Mouse (Mus musculus) MEL (cell line): Measurements from ENCODE around the gene Manba. TPM values are rescaled to one million over a fixed set of nuclear protein-coding genes. Genes with fewer than 3 reads are reported as not detected.
A peak's percentile ranks its signal among the peaks of the same experiment; 100 is the strongest.

Experiments
- DNase-seq: peaks from one replicate; pipeline ENCODE4 v3.0.0; 2011; ENCODE audit warnings: low read depth, low spot score
- H3K27ac ChIP-seq: 2 replicates; pipeline ENCODE4 v1.5.1; 2012; ENCODE audit warnings: low read depth, mild to moderate bottlenecking, control low read depth, low read length, moderate library complexity; ENCODE audit not compliant: control insufficient read depth
- H3K27me3 ChIP-seq, 2 experiments: fragments of 150-350 bp in 1 of 2; sonication (generic) in 1 of 2; 2 replicates each; pipeline ENCODE4 v1.6.1; 2012; ENCODE audit warnings: low read length in 2 of 2, mild to moderate bottlenecking in 2 of 2, improper control_type of control experiment in 1 of 2, moderate library complexity in 1 of 2; ENCODE audit not compliant: insufficient read depth in 2 of 2, control insufficient read depth in 1 of 2
- H3K36me3 ChIP-seq, 2 experiments: 2 replicates each; pipeline ENCODE4 v1.6.1; 2012 to 2014; ENCODE audit warnings: low read length in 2 of 2, improper control_type of control experiment in 1 of 2, inconsistent platforms in 1 of 2, mild to moderate bottlenecking in 1 of 2; ENCODE audit not compliant: insufficient read depth in 2 of 2, control insufficient read depth in 1 of 2
- H3K4me1 ChIP-seq, 2 experiments: fragments of 150-350 bp in 1 of 2; sonication (generic) in 1 of 2; 2 replicates each; pipeline ENCODE4 v1.6.1; 2012; ENCODE audit warnings: low read length in 2 of 2, improper control_type of control experiment in 1 of 2, mild to moderate bottlenecking in 1 of 2; ENCODE audit not compliant: insufficient read depth in 2 of 2, control insufficient read depth in 1 of 2
- H3K4me3 ChIP-seq, 2 experiments: fragments of 150-350 bp in 1 of 2; sonication (generic) in 1 of 2; 2 replicates each; pipeline ENCODE4 v1.5.1; 2012; ENCODE audit warnings: low read depth in 2 of 2, low read length in 2 of 2, mild to moderate bottlenecking in 2 of 2, moderate library complexity in 2 of 2, control low read depth in 1 of 2, improper control_type of control experiment in 1 of 2; ENCODE audit not compliant: control insufficient read depth in 1 of 2, insufficient read depth in 1 of 2
- H3K79me2 ChIP-seq: 2 replicates; pipeline ENCODE4 v1.6.1; 2012; ENCODE audit warnings: mild to moderate bottlenecking, low read length, moderate library complexity; ENCODE audit not compliant: control insufficient read depth, poor library complexity, insufficient read depth
- H3K9ac ChIP-seq: 2 replicates; pipeline ENCODE4 v1.6.1; 2012; ENCODE audit warnings: low read depth, mild to moderate bottlenecking, control low read depth, low read length, moderate library complexity; ENCODE audit not compliant: control insufficient read depth, poor library complexity, severe bottlenecking
- H3K9me3 ChIP-seq: fragments of 150-350 bp; sonication (generic); replicated peaks from 2 replicates; pipeline ENCODE4 v1.6.1; 2012; ENCODE audit warnings: mild to moderate bottlenecking, low read length, improper control_type of control experiment, moderate library complexity; ENCODE audit not compliant: insufficient read depth
- BHLHE40 ChIP-seq: IDR thresholded peaks from 2 replicates; pipeline ENCODE4 v1.6.1; 2012; ENCODE audit warnings: low read depth, mild to moderate bottlenecking, inconsistent platforms, low read length, improper control_type of control experiment, borderline replicate concordance
- CHD2 ChIP-seq: IDR thresholded peaks from 2 replicates; pipeline ENCODE4 v1.6.1; 2011; ENCODE audit warnings: low read length, improper control_type of control experiment
- CTCF ChIP-seq, 3 experiments: IDR thresholded peaks in 2 of 3; conservative IDR thresholded peaks in 1 of 3; 2 replicates each; pipeline ENCODE4 v1.5.1; 2011 to 2012; ENCODE audit warnings: low read length in 3 of 3, low read depth in 2 of 3, mild to moderate bottlenecking in 2 of 3, improper control_type of control experiment in 1 of 3, inconsistent platforms in 1 of 3, mixed read lengths in 1 of 3, moderate library complexity in 1 of 3; ENCODE audit not compliant: control insufficient read depth in 1 of 3, insufficient read depth in 1 of 3, poor library complexity in 1 of 3, severe bottlenecking in 1 of 3
- E2F4 ChIP-seq: IDR thresholded peaks from 2 replicates; pipeline ENCODE4 v1.6.1; 2011; ENCODE audit warnings: low read depth, low read length, improper control_type of control experiment, borderline replicate concordance
- EP300 ChIP-seq, 2 experiments: IDR thresholded peaks; 2 replicates each; pipeline ENCODE4 v1.6.1; 2011; ENCODE audit warnings: improper control_type of control experiment in 2 of 2, low read length in 2 of 2, low read depth in 1 of 2, mild to moderate bottlenecking in 1 of 2
- ETS1 ChIP-seq: IDR thresholded peaks from 2 replicates; pipeline ENCODE4 v1.6.1; 2012; ENCODE audit warnings: low read depth, mild to moderate bottlenecking, inconsistent platforms, low read length, improper control_type of control experiment, moderate library complexity
- GABPA ChIP-seq: IDR thresholded peaks from 2 replicates; pipeline ENCODE4 v1.6.1; 2012; ENCODE audit warnings: low read depth, mild to moderate bottlenecking, inconsistent platforms, low read length, improper control_type of control experiment, moderate library complexity
- GATA1 ChIP-seq: IDR thresholded peaks from 2 replicates; pipeline ENCODE4 v1.6.1; 2011; ENCODE audit warnings: low read depth, low read length, improper control_type of control experiment
- HCFC1 ChIP-seq: IDR thresholded peaks from 2 replicates; pipeline ENCODE4 v1.6.1; 2012; ENCODE audit warnings: low read depth, mild to moderate bottlenecking, inconsistent platforms, low read length, improper control_type of control experiment, moderate library complexity
- JUND ChIP-seq: IDR thresholded peaks from 2 replicates; pipeline ENCODE4 v1.6.1; 2011; ENCODE audit warnings: low read depth, mild to moderate bottlenecking, improper control_type of control experiment, low read length
- MAZ ChIP-seq: IDR thresholded peaks from 2 replicates; pipeline ENCODE4 v1.6.1; 2012; ENCODE audit warnings: low read depth, mild to moderate bottlenecking, inconsistent platforms, low read length, improper control_type of control experiment
- MEF2A ChIP-seq: IDR thresholded peaks from 2 replicates; pipeline ENCODE4 v1.6.1; 2014; ENCODE audit warnings: low read depth, mild to moderate bottlenecking, inconsistent platforms, low read length, improper control_type of control experiment; ENCODE audit not compliant: poor library complexity, insufficient replicate concordance, severe bottlenecking; ENCODE audit errors: extremely low read depth
- MYB ChIP-seq: IDR thresholded peaks from 2 replicates; pipeline ENCODE4 v1.6.1; 2011; ENCODE audit warnings: mild to moderate bottlenecking, low read depth, low read length, improper control_type of control experiment
- MYC ChIP-seq: IDR thresholded peaks from 2 replicates; pipeline ENCODE4 v1.6.1; 2011; ENCODE audit warnings: low read depth, mild to moderate bottlenecking, low read length, improper control_type of control experiment, moderate library complexity
- NELFE ChIP-seq: IDR thresholded peaks from 2 replicates; pipeline ENCODE4 v1.6.1; 2011; ENCODE audit warnings: low read depth, low read length, improper control_type of control experiment
- POLR2A ChIP-seq, 2 experiments: IDR thresholded peaks; 2 replicates each; pipeline ENCODE4 v1.6.1; 2011 to 2012; ENCODE audit warnings: low read length in 2 of 2, mild to moderate bottlenecking in 2 of 2, control low read depth in 1 of 2, improper control_type of control experiment in 1 of 2, low read depth in 1 of 2, moderate library complexity in 1 of 2; ENCODE audit not compliant: control insufficient read depth in 1 of 2, insufficient read depth in 1 of 2, poor library complexity in 1 of 2
- POLR2AphosphoS2 ChIP-seq: IDR thresholded peaks from 2 replicates; pipeline ENCODE4 v1.6.1; 2011; ENCODE audit warnings: low read length, improper control_type of control experiment
- POLR2AphosphoS5 ChIP-seq: IDR thresholded peaks from 2 replicates; pipeline ENCODE4 v1.6.1; 2012; ENCODE audit warnings: low read depth, borderline replicate concordance, mild to moderate bottlenecking, inconsistent platforms, low read length, moderate library complexity, mixed read lengths
- RAD21 ChIP-seq: IDR thresholded peaks from 2 replicates; pipeline ENCODE4 v1.6.1; 2011; ENCODE audit warnings: mild to moderate bottlenecking, low read depth, low read length, improper control_type of control experiment
- RCOR1 ChIP-seq: IDR thresholded peaks from 2 replicates; pipeline ENCODE4 v1.6.1; 2012; ENCODE audit warnings: low read depth, mild to moderate bottlenecking, inconsistent platforms, low read length, improper control_type of control experiment
- SIN3A ChIP-seq: IDR thresholded peaks from 2 replicates; pipeline ENCODE4 v1.6.1; 2012; ENCODE audit warnings: low read length, improper control_type of control experiment, inconsistent platforms
- SMC3 ChIP-seq: IDR thresholded peaks from 2 replicates; pipeline ENCODE4 v1.6.1; 2011; ENCODE audit warnings: low read depth, low read length, improper control_type of control experiment
- TBP ChIP-seq: IDR thresholded peaks from 2 replicates; pipeline ENCODE4 v1.8.0; 2011; ENCODE audit warnings: low read depth, low read length, improper control_type of control experiment
- TCF12 ChIP-seq: IDR thresholded peaks from 2 replicates; pipeline ENCODE4 v1.6.1; 2014; ENCODE audit warnings: low read depth, mild to moderate bottlenecking, inconsistent platforms, low read length, improper control_type of control experiment, moderate library complexity
- UBTF ChIP-seq: IDR thresholded peaks from 2 replicates; pipeline ENCODE4 v1.6.1; 2012; ENCODE audit warnings: low read depth, mild to moderate bottlenecking, inconsistent platforms, low read length, improper control_type of control experiment, moderate library complexity, borderline replicate concordance; ENCODE audit not compliant: insufficient read depth
- USF2 ChIP-seq, 2 experiments: IDR thresholded peaks; 2 replicates each; pipeline ENCODE4 v1.6.1; 2011 to 2012; ENCODE audit warnings: improper control_type of control experiment in 2 of 2, low read length in 2 of 2, borderline replicate concordance in 1 of 2, inconsistent platforms in 1 of 2, low read depth in 1 of 2, mild to moderate bottlenecking in 1 of 2; ENCODE audit not compliant: insufficient read depth in 1 of 2
- ZMIZ1 ChIP-seq: IDR thresholded peaks from 2 replicates; pipeline ENCODE4 v1.6.1; 2012; ENCODE audit warnings: low read depth, mild to moderate bottlenecking, inconsistent platforms, low read length, improper control_type of control experiment, moderate library complexity
- ZNF384 ChIP-seq: IDR thresholded peaks from 2 replicates; pipeline ENCODE4 v1.6.1; 2012; ENCODE audit warnings: low read depth, mild to moderate bottlenecking, inconsistent platforms, low read length, improper control_type of control experiment
- polyA plus RNA-seq, 2 experiments: library from polyadenylated mRNA; stranded (reverse) in 1 of 2; unstranded in 1 of 2; fragments of >175 nt in 1 of 2; fragments of >200 nt in 1 of 2; gene quantifications; 2 replicates each; pipeline versions ENCODE4 v1.2.1 to v1.2.4; 2012; ENCODE audit warnings: low replicate concordance in 2 of 2, low read depth in 1 of 2; ENCODE audit not compliant: insufficient read length in 2 of 2, insufficient read depth in 1 of 2, missing spikeins in 1 of 2
- total RNA-seq: library from RNA; depleted of rRNA; stranded (reverse); fragments of 300-350 nt; gene quantifications from 2 replicates; pipeline ENCODE4 v1.2.3, GENCODE M21; 2012

The Manba gene
- total and polyA plus RNA-seq, 3 experiments: 8.1 to 10.6 TPM; not detected in 1

DNA sequence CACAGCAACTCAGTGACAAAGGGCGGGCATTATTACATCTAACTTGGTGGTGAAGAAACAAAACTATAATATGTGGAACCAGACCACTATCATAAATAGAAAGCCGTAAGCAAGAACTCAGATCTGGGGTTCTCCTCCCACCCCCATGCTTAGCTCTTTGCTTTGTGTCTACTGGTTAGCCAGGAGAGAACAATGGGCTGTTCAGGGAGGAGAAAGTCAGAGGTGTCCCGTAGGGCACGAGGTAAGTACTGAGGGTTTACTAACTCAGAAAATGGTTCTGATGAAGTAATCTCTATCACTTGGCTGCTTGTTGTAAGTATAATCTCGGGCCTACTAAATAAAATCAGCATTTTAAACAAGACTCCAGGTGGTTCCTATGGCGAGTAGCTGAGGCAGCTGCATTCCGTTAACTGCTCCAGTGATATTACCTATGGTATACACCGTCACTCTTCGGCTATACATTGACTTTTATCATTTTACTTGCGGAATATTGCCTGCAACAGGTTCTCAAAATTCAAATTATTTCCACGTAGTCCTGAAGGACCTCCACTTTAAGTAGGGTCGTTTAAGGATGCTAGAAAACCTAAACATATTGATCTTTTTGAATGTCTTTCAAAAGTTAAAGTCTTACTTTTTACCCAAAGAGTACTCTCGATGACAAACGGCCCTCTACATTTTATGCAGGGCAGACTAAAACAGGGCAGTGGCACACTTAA lies 48.4 kb upstream of the Manba start:
- Histone ChIP-seq H3K9me3 (no peaks in the 10 kb centered on the region), H3K27me3 (no peaks in the 10 kb centered on the region), H3K4me3 (peak overlapping the region; percentile 66 to 71), H3K27ac (peak overlapping the region; percentile 60), H3K4me1 (peaks cover 2 to 5% of the 10 kb centered on the region in 2 experiments; a peak in 3 of 4 replicates), H3K9ac (peak overlapping the region; percentile 69)
- no peak for DNase-seq
- no peak for TF ChIP-seq ZNF384
- no peak for TF ChIP-seq MYB
- TF ChIP-seq ETS1: no peak
- no peak for TF ChIP-seq HCFC1
- TF ChIP-seq SMC3: no peak
- TF ChIP-seq, all 39 proteins: peak for 0
- Histone ChIP-seq H3K79me2 (peaks cover 29% of the 10 kb centered on the region), H3K36me3 (peaks cover 10 to 14% of the 10 kb centered on the region in 2 experiments)

DNA sequence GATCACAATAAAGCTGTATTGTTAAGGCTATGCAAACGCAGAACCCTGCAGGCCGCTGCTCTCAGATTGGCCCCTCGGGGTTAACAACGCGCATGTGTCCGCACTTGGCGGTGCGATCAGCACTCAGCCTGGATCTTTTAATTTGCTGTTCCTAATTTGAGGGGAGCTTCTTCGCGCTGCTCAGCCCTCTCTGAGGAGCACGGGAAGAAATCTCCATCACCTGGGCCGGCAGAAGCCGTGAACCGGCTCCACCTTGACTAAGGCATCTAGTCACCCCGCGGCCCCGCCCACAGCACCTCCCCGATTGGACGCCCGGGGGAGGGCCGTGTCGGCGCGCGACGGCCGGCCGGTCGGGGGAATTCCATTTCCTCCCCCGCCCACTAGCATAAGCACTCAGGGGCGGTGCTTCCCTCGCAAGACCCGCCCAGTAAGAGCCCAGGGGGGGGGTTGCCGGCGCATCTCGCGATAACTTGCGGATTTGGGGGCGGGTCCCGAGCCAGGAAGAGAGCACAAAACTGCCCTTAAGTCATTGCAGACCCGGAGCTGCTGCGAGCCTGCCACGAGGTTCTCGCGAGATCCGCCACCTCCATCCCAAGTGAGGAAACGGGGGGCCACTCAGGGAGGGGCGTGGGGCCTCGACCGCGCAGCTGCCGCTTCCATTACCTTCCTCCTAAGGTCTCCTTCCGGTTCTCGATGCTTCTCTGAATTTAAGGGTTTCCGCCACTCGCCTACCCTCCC lies 47.5 kb upstream of the Manba start, which contains the start of gene Ube2d3:
Ube2d3 (plus strand) TSS at position 392 of the 738 bp plus-strand sequence.
- Histone ChIP-seq H3K79me2 (peaks cover 33% of the 10 kb centered on the region), H3K9me3 (no peaks in the 10 kb centered on the region), H3K36me3 (peaks cover 15 to 23% of the 10 kb centered on the region in 2 experiments), H3K4me3 (peak within 1 kb of the TSS; percentile 83 to 90), H3K27ac (peak within 1 kb of the TSS; percentile 99), H3K4me1 (peaks cover 5 to 10% of the 10 kb centered on the region in 2 experiments; a peak in 3 of 4 replicates), H3K27me3 (no peaks in the 10 kb centered on the region), H3K9ac (peak within 1 kb of the TSS; percentile 94)
- peak; percentile 99 for DNase-seq
- TF ChIP-seq CHD2: peak; percentile 100
- TF ChIP-seq MYC: peak; percentile 81; the same call in 1 of the 2 replicates
- TF ChIP-seq EP300 (IDR thresholded peaks at IDR 0.05; ENCODE audit: low read depth in 1 of 2, low read length in 2 of 2): no peak
- TF ChIP-seq SMC3: no peak
- no peak for TF ChIP-seq GATA1
- peak; percentile 88 for TF ChIP-seq NELFE
- TF ChIP-seq USF2 (IDR thresholded peaks at IDR 0.05; ENCODE audit: borderline replicate concordance in 1 of 2, insufficient read depth in 1 of 2, low read depth in 1 of 2, low read length in 2 of 2): no peak
- no peak for TF ChIP-seq GABPA
- TF ChIP-seq TCF12: no peak; the same call in 1 of the 2 replicates
- TF ChIP-seq JUND: no peak
- TF ChIP-seq POLR2AphosphoS2: peak; percentile 88
- TF ChIP-seq RCOR1: no peak
- no peak for TF ChIP-seq UBTF
- TF ChIP-seq E2F4: no peak
- TF ChIP-seq ZNF384: no peak
- no peak for TF ChIP-seq BHLHE40
- no peak for TF ChIP-seq MEF2A
- TF ChIP-seq MAZ: peak; percentile 96
- TF ChIP-seq POLR2AphosphoS5: no peak
- TF ChIP-seq CTCF (IDR thresholded peaks at IDR 0.05 in 2 of 3, conservative IDR thresholded peaks at IDR 0.05 in 1 of 3; ENCODE audit: control insufficient read depth in 1 of 3, insufficient read depth in 1 of 3, low read depth in 2 of 3, low read length in 3 of 3, poor library complexity in 1 of 3, severe bottlenecking in 1 of 3): no peak
- peak; percentile 81 for TF ChIP-seq SIN3A
- peak; percentile 14; the same call in 1 of the 2 replicates for TF ChIP-seq ETS1
- TF ChIP-seq TBP: peak; percentile 66
- TF ChIP-seq MYB: no peak
- peak; percentile 85; the same call in 1 of the 2 replicates for TF ChIP-seq ZMIZ1
- no peak for TF ChIP-seq RAD21
- peak; percentile 84 to 88 for TF ChIP-seq POLR2A (IDR thresholded peaks at IDR 0.05; ENCODE audit: control insufficient read depth in 1 of 2, insufficient read depth in 1 of 2, low read depth in 1 of 2, low read length in 2 of 2, poor library complexity in 1 of 2)
